Mouse (Mus musculus): ENCODE measurements around the gene Gdf7. TPM values are rescaled to one million over a fixed set of nuclear protein-coding genes. Genes with fewer than 3 reads are reported as not detected.

Gene Gdf7
- not detected in 2 replicates for polyA plus RNA-seq (2014; fragmentation: Nextera tagmentation; extraction: Ambion mirVana)

- Histone ChIP-seq H3K4me1 (ENCODE audit: control insufficient read depth, insufficient read depth, low read length) (peaks cover 3% of the 10 kb centered on the region; the same call in 1 of the 2 replicates), H3K9ac (replicated peaks; ENCODE audit: low read depth, low read length) (no peak within 1 kb of the TSS), H3K4me3 (ENCODE audit: low read depth, low read length) (peak within 1 kb of the TSS; percentile 40), H3K36me3 (ENCODE audit: control insufficient read depth, insufficient read depth, low read length) (no peaks in the 10 kb centered on the region), H3K27me3 (ENCODE audit: control insufficient read depth, insufficient read depth, low read length) (peaks cover 63% of the 10 kb centered on the region), H3K27ac (ENCODE audit: low read length) (no peak within 1 kb of the TSS), H3K4me2 (replicated peaks; ENCODE audit: low read depth, low read length) (peak within 1 kb of the TSS; percentile 79), H3K9me3 (ENCODE audit: control insufficient read depth, low read depth, low read length) (no peaks in the 10 kb centered on the region)
- ATAC-seq (ENCODE audit: insufficient number of reproducible peaks, insufficient read depth, low FRiP score, low read depth), result no peak
- under 1% methylated on average over 46 of the region's 53 CpGs for WGBS
These were observed at the start of gene Gdf7 for GRCm38 (mm10) chr12:8301841-8302431. Gene Gdf7, minus strand, starts transcription at chr12:8301954.

- H3K9me3 ChIP-seq (ENCODE audit: control insufficient read depth, low read depth, low read length), result peaks cover 2% of the 10 kb centered on the region; the same call in 1 of the 2 replicates
- H3K4me2 ChIP-seq (replicated peaks; ENCODE audit: low read depth, low read length), result no peak overlapping the region
- H3K27me3 ChIP-seq (ENCODE audit: control insufficient read depth, insufficient read depth, low read length), result no peaks in the 10 kb centered on the region
- 38% methylated on average over 4 of the region's 4 CpGs for WGBS
- no peak for ATAC-seq (ENCODE audit: insufficient number of reproducible peaks, insufficient read depth, low FRiP score, low read depth)
- H3K4me1 ChIP-seq (ENCODE audit: control insufficient read depth, insufficient read depth, low read length), result peaks cover 11% of the 10 kb centered on the region; the same call in 1 of the 2 replicates
- no peak overlapping the region for H3K27ac ChIP-seq (ENCODE audit: low read length)
- H3K36me3 ChIP-seq (ENCODE audit: control insufficient read depth, insufficient read depth, low read length), result no peaks in the 10 kb centered on the region
- no peak overlapping the region for H3K9ac ChIP-seq (replicated peaks; ENCODE audit: low read depth, low read length)
- no peak overlapping the region for H3K4me3 ChIP-seq (ENCODE audit: low read depth, low read length)
These were observed 49.5 kb upstream of the Gdf7 start for GRCm38 (mm10) chr12:8351025-8351903.

DNA sequence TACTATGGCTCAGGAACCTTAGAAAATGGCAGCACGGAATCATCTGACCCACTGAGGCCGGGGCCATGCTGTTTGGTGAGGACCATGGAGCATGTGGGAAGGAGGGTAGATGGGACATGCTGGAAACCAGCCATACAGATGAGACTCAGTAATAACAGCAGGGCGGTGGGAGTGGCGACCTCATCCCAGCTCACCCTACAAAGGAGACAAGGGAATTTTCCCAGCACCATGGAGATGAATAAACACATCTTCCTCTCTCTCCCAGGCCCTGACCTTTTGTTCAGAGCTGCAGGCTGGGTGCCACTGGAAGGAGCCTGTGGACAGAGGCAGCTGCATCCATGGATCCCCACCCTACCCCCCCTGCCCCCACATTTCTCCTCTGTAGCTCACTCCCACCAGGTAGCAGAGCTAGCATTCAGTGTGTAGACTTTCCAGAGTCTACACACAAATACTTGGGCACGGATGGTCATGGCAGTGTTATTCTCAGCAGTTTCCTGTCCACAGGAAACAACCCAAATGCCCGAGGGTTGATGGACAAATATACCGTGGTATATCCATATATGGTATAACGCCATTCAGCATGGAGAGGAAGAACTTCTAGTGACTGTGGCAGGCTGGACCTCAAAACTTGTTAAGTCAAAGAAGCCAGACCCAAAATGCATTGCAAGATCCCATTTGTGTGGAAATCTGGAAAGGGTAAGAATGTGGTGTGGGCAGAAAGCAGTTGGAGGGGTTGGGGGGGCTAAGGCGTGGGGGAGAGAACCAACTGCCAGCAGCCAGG is 47.2 kb upstream of the Gdf7 start:
- no peak overlapping the region for H3K4me2 ChIP-seq (replicated peaks; ENCODE audit: low read depth, low read length)
- H3K27ac ChIP-seq (ENCODE audit: low read length), result no peak overlapping the region
- ATAC-seq (ENCODE audit: insufficient number of reproducible peaks, insufficient read depth, low FRiP score, low read depth), result no peak

DNA sequence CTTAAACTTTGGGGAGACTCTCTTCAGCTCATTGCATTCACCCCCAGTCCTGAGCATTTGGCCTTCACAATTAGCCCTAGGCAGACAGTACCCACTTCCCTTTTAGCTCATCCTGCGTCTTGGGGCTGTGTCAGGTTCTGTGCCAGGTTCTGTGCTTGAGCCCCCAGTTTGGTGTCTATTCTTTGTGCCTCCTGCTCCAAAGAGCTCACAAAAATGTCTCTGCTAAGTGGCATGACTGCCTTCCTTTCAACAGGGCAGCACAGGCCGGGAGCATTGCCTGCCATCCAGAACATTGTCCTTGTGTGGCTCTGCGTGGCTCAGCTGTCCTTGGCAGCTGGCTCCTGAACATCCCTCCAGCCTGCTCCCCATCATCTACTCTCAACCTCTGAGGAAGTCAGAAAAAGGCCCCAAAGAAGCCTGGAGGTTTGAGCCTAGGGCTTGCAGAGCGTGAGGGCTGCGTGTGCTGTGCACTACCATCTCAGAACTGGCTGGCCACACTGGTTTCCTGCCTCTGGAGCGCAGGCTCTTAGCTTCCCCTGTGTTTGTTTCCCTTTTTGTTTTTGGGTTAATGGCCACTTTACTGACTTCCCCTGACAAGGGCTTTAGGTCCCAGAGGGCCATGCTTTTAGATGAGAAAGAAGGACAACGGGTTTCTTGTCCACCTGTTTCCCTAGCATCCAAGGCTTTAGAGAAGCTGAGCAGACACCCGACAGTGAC is 46.1 kb upstream of the Gdf7 start:
- WGBS, result 81% methylated on average over 8 of the region's 8 CpGs
- ATAC-seq (ENCODE audit: insufficient number of reproducible peaks, insufficient read depth, low FRiP score, low read depth), result no peak
- no peaks in the 10 kb centered on the region for H3K36me3 ChIP-seq (ENCODE audit: control insufficient read depth, insufficient read depth, low read length)
- no peak overlapping the region for H3K4me3 ChIP-seq (ENCODE audit: low read depth, low read length)
- peaks cover 11% of the 10 kb centered on the region; the same call in 1 of the 2 replicates for H3K4me1 ChIP-seq (ENCODE audit: control insufficient read depth, insufficient read depth, low read length)
- H3K4me2 ChIP-seq (replicated peaks; ENCODE audit: low read depth, low read length), result no peak overlapping the region
- no peak overlapping the region for H3K27ac ChIP-seq (ENCODE audit: low read length)
- H3K9ac ChIP-seq (replicated peaks; ENCODE audit: low read depth, low read length), result no peak overlapping the region
- H3K9me3 ChIP-seq (ENCODE audit: control insufficient read depth, low read depth, low read length), result no peaks in the 10 kb centered on the region
- no peaks in the 10 kb centered on the region for H3K27me3 ChIP-seq (ENCODE audit: control insufficient read depth, insufficient read depth, low read length)

More for the DNA sequence above, 47.2 kb upstream of the Gdf7 start:
- Histone ChIP-seq H3K9ac (replicated peaks; ENCODE audit: low read depth, low read length) (no peak overlapping the region), H3K27me3 (ENCODE audit: control insufficient read depth, insufficient read depth, low read length) (no peaks in the 10 kb centered on the region), H3K9me3 (ENCODE audit: control insufficient read depth, low read depth, low read length) (no peaks in the 10 kb centered on the region), H3K36me3 (ENCODE audit: control insufficient read depth, insufficient read depth, low read length) (no peaks in the 10 kb centered on the region), H3K4me3 (ENCODE audit: low read depth, low read length) (no peak overlapping the region), H3K4me1 (ENCODE audit: control insufficient read depth, insufficient read depth, low read length) (peaks cover 11% of the 10 kb centered on the region; the same call in 1 of the 2 replicates)
- 64% methylated on average over 9 of the region's 9 CpGs for WGBS

DNA sequence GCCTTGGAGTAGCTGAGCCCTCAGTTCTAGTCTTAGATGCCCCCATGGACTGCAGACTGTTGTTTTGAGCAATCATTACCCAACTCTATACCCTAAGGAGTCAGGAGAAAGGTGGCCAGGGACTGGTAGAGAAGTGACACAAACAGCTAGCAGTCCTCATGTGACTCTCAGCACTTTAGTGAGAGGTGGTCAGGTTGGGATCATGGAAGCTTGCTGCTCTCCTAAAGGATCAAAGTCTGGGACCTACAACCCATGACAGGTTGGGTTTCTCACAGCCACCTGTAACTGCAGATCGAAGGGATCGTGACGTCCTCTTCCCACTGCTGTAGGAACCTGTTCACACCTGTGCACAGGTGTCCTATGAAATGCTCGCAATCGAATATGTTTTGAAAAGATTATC is 43.8 kb upstream of the Gdf7 start:
- Histone ChIP-seq H3K4me1 (ENCODE audit: control insufficient read depth, insufficient read depth, low read length) (peaks cover 11% of the 10 kb centered on the region; the same call in 1 of the 2 replicates), H3K9ac (replicated peaks; ENCODE audit: low read depth, low read length) (no peak overlapping the region), H3K36me3 (ENCODE audit: control insufficient read depth, insufficient read depth, low read length) (0 out of 2 replicates have a peak, but pooled peaks cover 6% of the 10 kb centered on the region), H3K27me3 (ENCODE audit: control insufficient read depth, insufficient read depth, low read length) (no peaks in the 10 kb centered on the region), H3K27ac (ENCODE audit: low read length) (no peak overlapping the region; the same call in 1 of the 2 replicates), H3K9me3 (ENCODE audit: control insufficient read depth, low read depth, low read length) (no peaks in the 10 kb centered on the region), H3K4me3 (ENCODE audit: low read depth, low read length) (no peak overlapping the region), H3K4me2 (replicated peaks; ENCODE audit: low read depth, low read length) (no peak overlapping the region)
- 94% methylated on average over 5 of the region's 5 CpGs for WGBS
- ATAC-seq (ENCODE audit: insufficient number of reproducible peaks, insufficient read depth, low FRiP score, low read depth), result no peak

DNA sequence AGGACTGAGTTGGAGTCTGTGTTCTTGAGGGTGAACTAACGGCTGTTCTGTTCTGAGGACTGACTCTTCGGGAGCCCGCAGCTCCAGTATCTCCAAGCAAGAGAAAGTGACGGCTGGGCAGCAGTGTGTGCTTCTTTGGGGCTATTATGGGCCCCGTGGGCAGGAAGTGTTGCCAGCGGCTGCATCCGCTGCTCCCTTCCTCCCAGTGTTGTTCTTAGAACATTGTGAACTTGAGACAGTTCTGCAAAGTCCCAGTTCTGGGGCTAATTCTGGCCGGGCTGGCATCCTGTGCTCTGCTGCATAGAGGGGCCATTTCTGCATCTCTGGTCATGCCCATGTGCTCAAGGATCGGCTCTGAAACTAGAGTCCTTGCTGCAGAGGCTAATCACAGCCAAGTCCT is 43.1 kb upstream of the Gdf7 start:
- Histone ChIP-seq H3K4me1 (ENCODE audit: control insufficient read depth, insufficient read depth, low read length) (peaks cover 12% of the 10 kb centered on the region; the same call in 1 of the 2 replicates), H3K4me2 (replicated peaks; ENCODE audit: low read depth, low read length) (no peak overlapping the region), H3K4me3 (ENCODE audit: low read depth, low read length) (no peak overlapping the region), H3K9ac (replicated peaks; ENCODE audit: low read depth, low read length) (no peak overlapping the region), H3K36me3 (ENCODE audit: control insufficient read depth, insufficient read depth, low read length) (0 out of 2 replicates have a peak, but pooled peaks cover 6% of the 10 kb centered on the region), H3K27ac (ENCODE audit: low read length) (no peak overlapping the region; the same call in 1 of the 2 replicates), H3K27me3 (ENCODE audit: control insufficient read depth, insufficient read depth, low read length) (no peaks in the 10 kb centered on the region), H3K9me3 (ENCODE audit: control insufficient read depth, low read depth, low read length) (no peaks in the 10 kb centered on the region)
- ATAC-seq (ENCODE audit: insufficient number of reproducible peaks, insufficient read depth, low FRiP score, low read depth), result no peak
- 71% methylated on average over 9 of the region's 9 CpGs for WGBS

- Histone ChIP-seq H3K9me3 (ENCODE audit: control insufficient read depth, low read depth, low read length) (no peaks in the 10 kb centered on the region), H3K36me3 (ENCODE audit: control insufficient read depth, insufficient read depth, low read length) (0 out of 2 replicates have a peak, but pooled peaks cover 6% of the 10 kb centered on the region), H3K4me3 (ENCODE audit: low read depth, low read length) (no peak overlapping the region), H3K27ac (ENCODE audit: low read length) (no peak overlapping the region), H3K4me2 (replicated peaks; ENCODE audit: low read depth, low read length) (no peak overlapping the region), H3K27me3 (ENCODE audit: control insufficient read depth, insufficient read depth, low read length) (no peaks in the 10 kb centered on the region), H3K9ac (replicated peaks; ENCODE audit: low read depth, low read length) (no peak overlapping the region), H3K4me1 (ENCODE audit: control insufficient read depth, insufficient read depth, low read length) (0 out of 2 replicates have a peak, but pooled peaks cover 10% of the 10 kb centered on the region)
- 93% methylated on average over 3 of the region's 3 CpGs for WGBS
- ATAC-seq (ENCODE audit: insufficient number of reproducible peaks, insufficient read depth, low FRiP score, low read depth), result no peak
These were observed 41.6 kb upstream of the Gdf7 start for GRCm38 (mm10) chr12:8343381-8343780.
